Mouse (Mus musculus): ENCODE measurements around the gene Dock2.

The Dock2 gene

DNA sequence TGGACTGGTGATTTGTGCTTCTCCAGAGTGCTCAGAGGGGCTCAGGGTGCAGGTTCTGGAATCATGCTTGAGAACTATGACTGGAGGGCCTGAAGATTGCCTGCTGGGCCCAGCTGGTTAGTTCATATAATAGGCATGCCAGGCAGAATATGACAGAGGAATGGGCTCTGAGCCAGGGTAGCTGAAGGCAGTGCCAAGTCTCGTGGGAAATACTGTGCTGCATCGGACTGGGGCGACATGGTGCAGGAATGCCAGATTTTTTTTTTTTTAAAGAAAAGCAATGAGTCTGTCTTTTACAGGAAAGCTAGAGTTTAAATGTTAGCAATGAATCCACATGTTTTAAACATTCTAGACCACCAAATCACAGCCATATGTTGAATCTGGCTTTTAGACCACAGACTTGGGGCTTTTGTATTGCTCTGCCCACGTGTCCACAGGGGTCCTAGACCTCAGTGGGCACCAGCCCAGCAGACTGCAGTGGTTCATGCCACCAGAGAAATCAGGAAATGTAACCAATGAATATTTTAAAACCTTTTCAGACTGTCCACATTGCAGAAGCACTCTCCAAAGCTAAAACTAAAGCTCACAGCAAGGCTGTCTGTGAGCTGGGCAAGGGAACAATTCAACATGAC is 435.3 kb downstream of the Dock2 start:
- no peak for DNase-seq (ENCODE audit: low spot score in 2 of 2)

DNA sequence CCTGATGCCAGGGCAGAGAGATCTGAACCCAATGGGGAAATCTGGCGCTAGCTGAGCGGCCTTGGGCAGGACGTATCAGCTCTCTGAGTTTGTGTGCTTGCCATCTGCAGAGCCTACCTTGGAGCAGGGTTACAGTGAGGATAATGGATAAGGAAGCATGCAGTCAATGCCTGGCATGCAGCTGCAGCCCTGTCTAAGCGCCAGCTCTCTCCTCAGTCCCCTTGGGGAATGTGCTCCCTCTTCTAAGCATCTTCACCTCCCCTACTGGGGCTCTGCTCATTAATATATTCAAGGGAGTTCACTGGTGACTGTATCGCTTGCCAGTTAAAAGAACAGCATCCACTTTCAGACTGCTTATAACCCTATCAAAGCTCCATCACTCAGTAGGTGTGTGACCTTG is 439.4 kb downstream of the Dock2 start:
- no peak for DNase-seq (ENCODE audit: low spot score in 2 of 2)

DNA sequence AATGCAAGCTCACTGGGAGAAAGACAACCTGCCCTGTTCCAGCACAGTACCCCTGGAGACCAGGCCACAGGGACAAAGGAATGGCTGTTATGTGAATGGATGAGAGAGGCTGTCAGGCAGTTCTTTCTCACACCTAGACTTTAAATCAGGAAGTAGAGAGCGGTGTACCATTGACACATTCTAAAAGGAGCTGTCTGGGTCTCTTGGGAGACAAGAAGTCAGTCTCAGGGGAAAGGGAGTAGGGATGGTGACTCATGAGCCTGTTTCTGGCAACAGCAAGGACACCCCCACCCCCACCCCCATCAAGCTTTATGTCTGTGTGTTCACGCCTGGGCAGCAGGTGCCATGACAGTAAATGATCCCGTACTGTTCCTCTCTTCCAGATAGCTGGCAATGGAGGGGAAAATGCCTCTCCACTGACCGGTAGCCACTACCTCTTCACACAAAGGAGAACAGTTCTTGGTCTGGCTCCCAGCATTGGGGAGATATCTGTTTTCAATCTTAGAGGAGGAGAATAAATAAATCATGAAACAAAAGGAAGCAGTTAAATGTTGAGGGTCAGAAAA is 439.9 kb downstream of the Dock2 start:
- no peak for DNase-seq (ENCODE audit: low spot score in 2 of 2)

- DNase-seq (ENCODE audit: low spot score in 2 of 2) = no peak
Observed at GRCm38 (mm10) chr11:34339693-34340092, 444.0 kb downstream of the Dock2 start.

- DNase-seq (ENCODE audit: low spot score in 2 of 2) = no peak
Observed at GRCm38 (mm10) chr11:34337907-34338306, 445.8 kb downstream of the Dock2 start.

DNA sequence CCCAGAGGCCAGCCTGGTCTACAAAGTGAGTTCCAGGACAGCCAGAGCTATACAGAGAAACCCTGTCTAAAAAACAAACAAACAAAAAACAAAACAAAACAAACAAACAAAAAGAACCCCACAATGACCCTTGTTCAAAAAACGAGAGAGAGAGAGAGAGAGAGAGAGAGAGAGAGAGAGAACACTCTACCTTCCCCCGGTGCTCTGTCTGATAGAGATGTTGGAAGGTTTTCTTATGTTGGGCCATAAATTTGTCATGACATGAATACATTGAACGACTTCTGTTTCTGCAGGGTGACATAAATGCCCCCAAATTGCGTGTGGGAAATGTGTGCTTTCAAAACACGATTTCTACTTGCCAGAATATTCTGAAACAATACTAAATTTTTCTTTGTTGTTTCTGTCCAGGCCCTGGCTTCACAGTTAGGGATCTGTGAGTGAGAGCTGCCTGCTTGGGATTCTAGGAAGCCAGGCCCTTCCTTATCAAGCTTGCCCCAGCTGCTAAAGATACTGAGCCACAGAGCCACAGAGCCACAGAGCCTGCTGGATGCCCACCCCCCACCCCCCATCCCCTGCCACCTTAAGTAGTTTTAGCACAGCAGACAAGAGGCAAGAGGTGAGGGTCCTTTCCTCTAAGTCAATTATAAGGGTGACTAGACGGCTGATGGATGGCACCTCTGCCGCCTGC is 451.2 kb downstream of the Dock2 start:
- no peak for DNase-seq (ENCODE audit: low spot score in 2 of 2)

- no peak for DNase-seq (ENCODE audit: low spot score in 2 of 2)
Observed at GRCm38 (mm10) chr11:34323664-34324063, 460.0 kb downstream of the Dock2 start.

GRCm38 (mm10) chr11:34319282-34319681 is 464.4 kb downstream of the Dock2 start:
- no peak for DNase-seq (ENCODE audit: low spot score in 2 of 2)

- no peak for DNase-seq (ENCODE audit: low spot score in 2 of 2)
Observed at GRCm38 (mm10) chr11:34317001-34317400, 466.7 kb downstream of the Dock2 start.

GRCm38 (mm10) chr11:34316176-34316575 is 467.5 kb downstream of the Dock2 start:
- DNase-seq (ENCODE audit: low spot score in 2 of 2) = no peak

- DNase-seq (ENCODE audit: low spot score in 2 of 2) = no peak
Observed at GRCm38 (mm10) chr11:34315383-34315782, 468.3 kb downstream of the Dock2 start.

GRCm38 (mm10) chr11:34314534-34315379 is 468.9 kb downstream of the Dock2 start, which contains the start of gene Fam196b:
Gene Fam196b, plus strand, starts transcription at chr11:34314822.
- no peak for DNase-seq (ENCODE audit: low spot score in 2 of 2)

- DNase-seq (ENCODE audit: low spot score in 2 of 2) = no peak
Observed at GRCm38 (mm10) chr11:34312208-34312607, 471.5 kb downstream of the Dock2 start.

DNA sequence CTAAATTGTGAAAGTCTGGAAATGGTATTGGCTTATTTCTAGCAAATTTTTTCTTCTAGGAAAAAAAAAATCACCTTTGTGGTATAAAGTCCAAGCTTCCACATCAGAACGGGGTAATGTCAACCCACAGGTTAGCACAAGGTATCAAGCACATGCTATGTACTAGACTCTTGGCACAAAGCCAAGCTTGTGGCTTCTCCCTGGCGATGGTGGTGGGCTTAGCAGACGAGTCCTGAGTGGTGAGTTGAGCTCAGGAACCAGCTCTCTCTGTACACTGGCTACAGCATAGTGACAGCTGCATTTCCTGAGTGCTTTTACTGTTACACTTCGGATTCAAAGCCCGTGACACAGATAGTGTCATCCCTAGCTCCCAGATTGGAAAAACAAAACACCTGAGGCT is 472.0 kb downstream of the Dock2 start:
- DNase-seq (ENCODE audit: low spot score in 2 of 2) = no peak

- DNase-seq (ENCODE audit: low spot score in 2 of 2) = no peak
Observed at GRCm38 (mm10) chr11:34309360-34309759, 474.3 kb downstream of the Dock2 start.

GRCm38 (mm10) chr11:34308731-34309130 is 475.0 kb downstream of the Dock2 start:
- no peak for DNase-seq (ENCODE audit: low spot score in 2 of 2)

GRCm38 (mm10) chr11:34306231-34306630 is 477.5 kb downstream of the Dock2 start:
- DNase-seq (ENCODE audit: low spot score in 2 of 2) = no peak

DNA sequence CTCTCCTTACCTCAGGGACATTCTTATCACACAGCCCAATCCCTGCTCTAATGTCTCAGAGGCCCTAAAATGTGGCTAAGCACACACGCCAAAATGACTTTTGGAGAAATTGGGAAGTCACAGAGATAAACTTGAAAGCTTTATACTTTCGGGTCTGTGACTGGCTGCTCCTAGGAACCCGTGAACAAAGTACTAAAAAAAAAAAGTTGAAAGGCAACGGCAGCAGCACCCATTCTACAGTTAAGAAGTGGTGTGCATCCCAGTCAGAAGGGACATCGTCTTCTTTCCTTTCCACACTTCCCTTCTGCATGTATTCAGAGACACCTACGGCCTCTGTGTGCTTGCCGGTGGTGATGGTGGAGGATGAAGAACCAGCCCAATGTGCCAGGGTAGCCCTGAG is 483.6 kb downstream of the Dock2 start:
- DNase-seq (ENCODE audit: low spot score in 2 of 2) = no peak

- DNase-seq (ENCODE audit: low spot score in 2 of 2) = no peak
Observed at GRCm38 (mm10) chr11:34299550-34299949, 484.1 kb downstream of the Dock2 start.

DNA sequence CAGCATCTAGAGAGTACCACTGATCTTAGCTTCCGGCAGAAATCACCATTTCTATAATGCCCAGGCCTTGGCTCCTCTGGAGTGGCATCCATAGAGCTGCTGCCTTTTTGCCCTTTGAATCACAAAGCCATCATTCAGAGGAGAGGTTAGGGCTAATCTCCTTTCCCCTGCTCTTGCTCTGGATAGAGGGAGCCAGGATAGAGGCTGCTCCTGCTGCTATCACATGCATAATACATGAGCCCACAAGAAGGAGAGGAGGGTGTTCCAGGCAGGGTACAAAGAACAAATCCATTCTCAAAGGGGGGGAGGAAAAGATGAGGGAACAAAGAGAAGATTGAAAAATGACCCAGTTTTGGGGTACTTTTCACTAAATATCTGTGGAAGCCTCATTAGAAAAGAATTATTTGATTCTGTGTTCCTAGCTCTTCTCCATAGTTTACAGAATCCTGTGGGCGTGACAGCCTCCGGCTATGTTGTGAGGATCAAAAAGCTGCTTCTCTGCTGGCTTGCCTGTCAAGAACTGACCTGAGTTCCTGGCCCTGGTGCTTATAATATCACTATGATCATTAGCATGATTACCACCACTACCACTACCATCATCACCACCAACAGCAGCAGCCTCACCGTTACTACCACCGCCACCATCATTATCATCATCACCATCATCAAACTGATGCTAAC is 485.9 kb downstream of the Dock2 start:
- no peak for DNase-seq (ENCODE audit: low spot score in 2 of 2)

DNA sequence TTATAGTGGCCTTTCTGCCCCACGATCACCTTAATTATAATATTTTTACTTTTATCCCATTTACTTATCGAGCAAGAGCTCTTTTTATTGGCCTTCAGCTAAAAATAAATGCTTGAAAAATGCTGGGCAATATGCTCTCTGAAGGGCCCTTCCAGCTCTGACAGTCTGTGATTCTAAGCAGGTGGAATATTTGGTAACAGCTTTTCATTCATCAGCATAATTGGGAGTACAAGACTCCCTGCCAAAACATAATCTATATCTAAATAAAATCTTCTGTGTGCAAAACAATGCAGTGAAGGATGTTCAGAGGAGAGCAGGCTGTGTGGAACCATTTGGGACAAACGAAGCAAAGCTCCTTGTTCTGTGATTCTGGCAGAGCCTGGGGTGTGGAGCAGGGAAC is 492.4 kb downstream of the Dock2 start:
- no peak for DNase-seq (ENCODE audit: low spot score in 2 of 2)

DNA sequence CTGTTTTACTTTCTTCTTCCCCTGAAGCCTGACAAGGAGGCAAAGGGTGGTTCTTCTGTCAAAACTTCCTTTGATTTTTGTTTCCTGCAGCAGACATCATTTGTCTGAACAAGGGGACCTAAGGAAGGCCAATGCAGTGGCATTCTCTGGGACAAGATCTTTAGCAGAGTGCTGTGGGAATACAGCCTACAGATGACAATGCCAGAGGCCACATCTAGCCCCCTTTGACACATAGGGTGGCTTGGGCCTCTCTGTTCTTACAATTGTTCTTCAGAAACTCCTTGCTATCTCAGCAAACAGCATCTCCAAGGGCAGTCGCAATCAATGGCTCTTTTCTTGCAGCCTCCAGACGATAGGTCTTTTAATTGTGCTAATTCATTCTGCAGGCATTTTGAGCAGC is 493.0 kb downstream of the Dock2 start:
- DNase-seq (ENCODE audit: low spot score in 2 of 2) = no peak

Data from natural killer cell, adult 2 months (primary cell).